Mouse (Mus musculus) R1 (cell line): ENCODE measurements at regions not wholly inside any gene's neighbourhood (a gene's known extent, or its start where the extent isn't known, plus 50 kb on each side); places are given as distances from the start of the nearest gene placed in this dataset.

ENCODE experiments used
- DNase-seq: peaks from one replicate; pipeline ENCODE4 v3.0.0-alpha.2; 2018; ENCODE audit warnings: low read depth, low spot score

DNA sequence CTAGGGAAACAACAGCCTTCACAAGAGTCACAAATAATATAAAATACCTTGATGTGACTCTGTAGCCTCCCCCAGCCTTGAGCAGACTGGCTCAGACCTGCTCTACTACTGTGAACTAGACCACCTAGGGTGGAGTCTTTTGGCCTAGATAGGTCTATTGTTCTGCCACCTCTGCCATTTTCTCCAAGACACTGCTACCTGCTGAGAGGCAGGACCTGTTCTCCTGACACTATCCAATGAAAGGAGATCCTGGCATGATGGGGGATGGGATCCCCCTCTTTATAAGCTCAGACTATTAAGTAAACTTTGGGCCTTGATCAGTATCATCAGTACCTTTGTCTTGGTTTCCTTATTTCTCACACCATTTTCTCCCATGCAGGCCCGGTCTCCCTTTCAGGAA, 118.7 kb downstream of the Spopl start:
- peak; percentile 85 for DNase-seq
